Mouse (Mus musculus) forebrain, embryonic 14.5 days (tissue): ENCODE measurements at regions not wholly inside any gene's neighbourhood (a gene's known extent, or its start where the extent isn't known, plus 50 kb on each side); places are given as distances from the start of the nearest gene placed in this dataset.

Experiments
- ATAC-seq: fragments of 200-750 bp; cut with Nextera tagmentation; 2 replicates; pipeline ENCODE4 v1.8.0; 2017; ENCODE audit warnings: mild to moderate bottlenecking, moderate library complexity
- DNase-seq: peaks from one replicate; pipeline ENCODE4 v3.0.0-alpha.2; 2015; ENCODE audit warnings: low spot score
- H3K27ac ChIP-seq: fragments of 300-500 bp; sonication (generic); 2 replicates; pipeline ENCODE4 v1.5.1; 2014; ENCODE audit warnings: low read depth, mild to moderate bottlenecking, control low read depth, low read length, moderate library complexity
- H3K27me3 ChIP-seq: fragments of 300-500 bp; sonication (generic); replicated peaks from 2 replicates; pipeline ENCODE4 v1.6.1; 2014; ENCODE audit warnings: low read length, control low read depth, mixed read lengths; ENCODE audit not compliant: control insufficient read depth, insufficient read depth
- H3K36me3 ChIP-seq: fragments of 300-500 bp; sonication (generic); 2 replicates; pipeline ENCODE4 v1.6.1; 2014; ENCODE audit warnings: low read length, control low read depth; ENCODE audit not compliant: control insufficient read depth, insufficient read depth
- H3K4me1 ChIP-seq: fragments of 300-500 bp; sonication (generic); 2 replicates; pipeline ENCODE4 v1.6.1; 2014; ENCODE audit warnings: antibody characterized with exemption, low read length, control low read depth; ENCODE audit not compliant: control insufficient read depth, insufficient read depth
- H3K4me2 ChIP-seq: fragments of 300-500 bp; sonication (generic); 2 replicates; pipeline ENCODE4 v1.6.1; 2014; ENCODE audit warnings: mild to moderate bottlenecking, control low read depth, low read length
- H3K4me3 ChIP-seq: fragments of 300-500 bp; sonication (generic); 2 replicates; pipeline ENCODE4 v1.5.1; 2014; ENCODE audit warnings: low read depth, low read length, control low read depth
- H3K9ac ChIP-seq: fragments of 300-500 bp; sonication (generic); 2 replicates; pipeline ENCODE4 v1.6.1; 2014; ENCODE audit warnings: mild to moderate bottlenecking, low read length, control low read depth, moderate library complexity
- H3K9me3 ChIP-seq: fragments of 300-500 bp; sonication (generic); replicated peaks from 2 replicates; pipeline ENCODE4 v1.6.1; 2016; ENCODE audit warnings: low read length, control low read depth, mixed read lengths; ENCODE audit not compliant: control insufficient read depth
- WGBS: fragments of 180-500 bp; shearing (Covaris S2); extraction: QIAGEN DNeasy Blood & Tissue Kit; methylation state at CpG from one replicate; pipeline ENCODE4 v1.1.7; 2014; 5-methylcytosine and 5-hydroxymethylcytosine counted together

- Histone ChIP-seq H3K36me3 (no peaks in the 10 kb centered on the region), H3K9me3 (no peaks in the 10 kb centered on the region), H3K4me1 (peaks cover 18% of the 10 kb centered on the region), H3K4me2 (no peak overlapping the region), H3K27ac (no peak overlapping the region), H3K9ac (no peak overlapping the region), H3K4me3 (no peak overlapping the region), H3K27me3 (no peaks in the 10 kb centered on the region)
- WGBS = 77% methylated on average over 4 of the region's 4 CpGs
- DNase-seq = no peak
- no peak for ATAC-seq
These were observed 165.6 kb upstream of the Atp5g3 start for GRCm38 (mm10) chr2:74076774-74077173.

DNA sequence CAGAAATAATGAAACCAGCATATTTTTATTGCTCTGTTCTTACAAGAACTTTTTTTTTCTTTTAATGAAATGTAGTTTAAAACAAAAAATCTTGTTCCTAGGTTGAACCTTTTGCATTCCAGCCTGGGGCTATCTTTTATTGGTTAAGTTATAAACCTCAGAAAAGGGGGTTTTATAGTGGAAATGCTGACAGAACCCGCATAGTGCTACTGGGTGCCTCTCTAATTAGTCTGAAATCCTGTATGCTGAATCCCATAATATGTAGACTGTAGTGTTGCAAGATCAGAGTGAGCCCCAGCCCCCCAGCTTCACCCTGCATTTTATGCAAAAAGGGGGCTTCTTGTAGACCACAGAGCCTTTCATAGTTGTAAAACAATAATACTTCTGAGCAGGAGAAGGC is 164.4 kb upstream of the Atp5g3 start:
- 57% methylated on average over 1 of the region's 1 CpGs for WGBS
- no peak for DNase-seq
- H3K9ac ChIP-seq = no peak overlapping the region

GRCm38 (mm10) chr2:74073396-74073795 is 162.3 kb upstream of the Atp5g3 start:
- ATAC-seq = no peak
- no peaks in the 10 kb centered on the region for H3K27me3 ChIP-seq
- H3K36me3 ChIP-seq = no peaks in the 10 kb centered on the region
- H3K4me3 ChIP-seq = no peak overlapping the region
- H3K27ac ChIP-seq = no peak overlapping the region
- peaks cover 18% of the 10 kb centered on the region for H3K4me1 ChIP-seq
- no peak for DNase-seq
- 87% methylated on average over 1 of the region's 1 CpGs for WGBS
- H3K9me3 ChIP-seq = no peaks in the 10 kb centered on the region
- H3K9ac ChIP-seq = no peak overlapping the region
- no peak overlapping the region for H3K4me2 ChIP-seq

More for the DNA sequence above, 164.4 kb upstream of the Atp5g3 start:
- no peak overlapping the region for H3K4me2 ChIP-seq
- no peaks in the 10 kb centered on the region for H3K36me3 ChIP-seq
- no peak overlapping the region for H3K4me3 ChIP-seq
- H3K27me3 ChIP-seq = no peaks in the 10 kb centered on the region
- peaks cover 18% of the 10 kb centered on the region for H3K4me1 ChIP-seq
- H3K9me3 ChIP-seq = no peaks in the 10 kb centered on the region
- no peak for ATAC-seq
- no peak overlapping the region for H3K27ac ChIP-seq

DNA sequence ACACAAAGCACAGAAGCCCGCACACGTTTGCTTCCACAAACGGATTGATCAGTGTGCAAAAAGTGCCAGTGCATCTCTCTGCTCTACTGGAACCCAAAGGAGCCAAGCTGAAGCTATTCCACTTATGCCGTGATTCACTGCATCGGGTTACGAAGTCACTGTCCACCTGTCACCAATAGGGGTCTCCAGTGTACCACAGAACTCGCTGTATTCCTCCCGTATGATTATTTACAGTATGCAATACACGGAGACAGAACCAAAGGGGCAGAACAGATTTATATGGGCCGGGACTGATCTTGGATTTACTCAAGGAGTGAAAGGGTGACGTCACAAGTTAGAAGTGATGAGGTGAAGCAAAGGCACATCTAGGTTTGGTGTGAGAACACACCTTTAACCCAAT is 155.5 kb upstream of the Atp5g3 start:
- DNase-seq (peak; percentile 93), ATAC-seq (peak; percentile 80)
- Histone ChIP-seq H3K9ac (no peak overlapping the region), H3K4me3 (no peak overlapping the region), H3K9me3 (no peaks in the 10 kb centered on the region), H3K36me3 (no peaks in the 10 kb centered on the region), H3K27me3 (0 out of 2 replicates have a peak, but pooled peaks cover 3% of the 10 kb centered on the region), H3K27ac (no peak overlapping the region), H3K4me1 (peaks cover 21% of the 10 kb centered on the region), H3K4me2 (no peak overlapping the region)
- WGBS = 3% methylated on average over 11 of the region's 11 CpGs

DNA sequence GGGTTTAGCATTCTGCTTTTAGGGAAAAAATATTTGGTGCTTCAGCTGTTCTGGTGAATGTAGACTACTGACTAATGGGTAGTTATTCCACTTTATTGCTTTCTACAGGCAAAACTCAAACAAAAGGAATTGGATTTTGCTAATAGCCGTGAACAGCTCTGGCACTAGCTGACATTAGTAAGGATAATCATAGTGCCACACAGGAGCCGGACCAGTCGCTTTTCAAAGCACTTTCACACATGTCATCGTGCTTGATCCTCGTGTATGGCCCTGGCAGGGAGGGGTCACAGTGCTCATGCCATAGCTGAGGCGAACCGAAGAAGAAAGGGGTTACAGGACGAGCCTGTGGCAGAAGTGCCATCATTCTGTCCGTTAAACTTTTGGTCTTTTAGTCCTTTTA is 153.2 kb upstream of the Atp5g3 start:
- ATAC-seq (peak; percentile 25), DNase-seq (peak; percentile 46)
- Histone ChIP-seq H3K27me3 (0 out of 2 replicates have a peak, but pooled peaks cover 3% of the 10 kb centered on the region), H3K27ac (no peak overlapping the region), H3K4me2 (peak overlapping the region; percentile 47), H3K9me3 (no peaks in the 10 kb centered on the region), H3K36me3 (no peaks in the 10 kb centered on the region), H3K4me1 (peaks cover 21% of the 10 kb centered on the region), H3K9ac (no peak overlapping the region), H3K4me3 (0 out of 2 replicates have a peak overlapping the region, but pooled peaks have one; percentile 22)
- WGBS = 26% methylated on average over 9 of the region's 9 CpGs

- Histone ChIP-seq H3K27me3 (0 out of 2 replicates have a peak, but pooled peaks cover 3% of the 10 kb centered on the region), H3K27ac (peak overlapping the region; percentile 49; the same call in 1 of the 2 replicates), H3K4me1 (peaks cover 21% of the 10 kb centered on the region), H3K4me2 (peak overlapping the region; percentile 47), H3K4me3 (peak overlapping the region; percentile 22), H3K9ac (peak overlapping the region; percentile 13; the same call in 1 of the 2 replicates), H3K36me3 (no peaks in the 10 kb centered on the region), H3K9me3 (no peaks in the 10 kb centered on the region)
- DNase-seq = peak; percentile 92
- WGBS = 16% methylated on average over 15 of the region's 15 CpGs
- ATAC-seq = peak; percentile 88
These were observed 152.7 kb upstream of the Atp5g3 start for GRCm38 (mm10) chr2:74063777-74064176.

- H3K4me2 ChIP-seq = peak overlapping the region; percentile 47
- peaks cover 21% of the 10 kb centered on the region for H3K4me1 ChIP-seq
- DNase-seq (no peak), ATAC-seq (no peak)
- H3K27ac ChIP-seq = 0 out of 2 replicates have a peak overlapping the region, but pooled peaks have one; percentile 49
- no peaks in the 10 kb centered on the region for H3K36me3 ChIP-seq
- H3K27me3 ChIP-seq = 0 out of 2 replicates have a peak, but pooled peaks cover 3% of the 10 kb centered on the region
- H3K9me3 ChIP-seq = no peaks in the 10 kb centered on the region
- WGBS = 47% methylated on average over 4 of the region's 4 CpGs
- H3K9ac ChIP-seq = no peak overlapping the region
- no peak overlapping the region for H3K4me3 ChIP-seq
These were observed 152.2 kb upstream of the Atp5g3 start for GRCm38 (mm10) chr2:74063302-74063701.

GRCm38 (mm10) chr2:74042430-74042829 is 131.3 kb upstream of the Atp5g3 start:
- Histone ChIP-seq H3K27me3 (no peaks in the 10 kb centered on the region), H3K9ac (no peak overlapping the region), H3K4me2 (no peak overlapping the region), H3K4me1 (no peaks in the 10 kb centered on the region), H3K9me3 (no peaks in the 10 kb centered on the region), H3K27ac (no peak overlapping the region), H3K36me3 (no peaks in the 10 kb centered on the region), H3K4me3 (no peak overlapping the region)
- DNase-seq (no peak), ATAC-seq (no peak)
- WGBS = 82% methylated on average over 6 of the region's 6 CpGs

DNA sequence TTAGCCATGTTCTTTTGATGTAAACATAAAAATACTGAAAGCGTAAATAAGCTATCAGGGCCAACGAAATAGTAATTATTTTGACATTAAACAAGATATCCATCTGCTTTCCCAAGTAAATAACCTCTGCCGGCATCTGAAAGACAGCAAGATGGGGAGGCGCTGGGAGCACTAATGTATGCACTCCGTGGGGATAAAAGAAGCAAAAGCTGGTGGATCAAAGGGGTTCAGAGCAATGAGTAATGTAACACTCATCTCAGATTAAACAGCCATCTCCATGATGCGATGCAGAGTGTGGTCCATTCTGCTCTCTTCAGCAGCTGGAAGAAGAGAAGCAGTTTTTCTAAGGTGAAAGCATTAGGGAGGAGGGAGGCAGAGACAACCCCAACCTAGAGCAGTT is 128.5 kb upstream of the Atp5g3 start:
- DNase-seq (no peak), ATAC-seq (no peak)
- H3K4me3 ChIP-seq = no peak overlapping the region
- H3K36me3 ChIP-seq = no peaks in the 10 kb centered on the region
- H3K4me2 ChIP-seq = no peak overlapping the region
- H3K9me3 ChIP-seq = no peaks in the 10 kb centered on the region
- H3K4me1 ChIP-seq = no peaks in the 10 kb centered on the region
- 52% methylated on average over 6 of the region's 6 CpGs for WGBS
- H3K27me3 ChIP-seq = no peaks in the 10 kb centered on the region
- no peak overlapping the region for H3K9ac ChIP-seq
- H3K27ac ChIP-seq = no peak overlapping the region
